Mouse (Mus musculus): ENCODE measurements at regions not wholly inside any gene's neighbourhood (a gene's known extent, or its start where the extent isn't known, plus 50 kb on each side); places are given as distances from the start of the nearest gene placed in this dataset.

DNA sequence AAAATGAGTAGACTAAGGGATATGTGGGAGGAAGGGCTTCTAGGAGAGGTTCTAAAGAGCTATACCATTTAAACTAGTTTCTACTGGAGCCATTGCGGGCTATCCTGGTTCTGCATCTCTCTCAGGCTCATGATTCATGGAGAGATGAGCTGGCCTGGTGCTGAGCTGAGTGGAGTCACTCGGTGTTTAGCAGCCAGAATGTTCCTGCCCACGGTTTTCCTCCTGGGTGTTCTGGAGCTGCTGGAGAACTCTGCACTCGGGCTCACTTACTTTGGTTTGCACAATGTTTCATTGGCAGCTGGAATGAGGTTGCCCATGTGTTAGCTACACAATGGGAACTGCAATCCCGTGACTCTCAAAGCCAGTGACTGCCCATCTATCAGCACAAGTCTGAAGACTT is 79.0 kb upstream of the Cox10 start:
- no peak for TF ChIP-seq CTCF (IDR thresholded peaks at IDR 0.05)
- no peak for TF ChIP-seq EP300 (IDR thresholded peaks at IDR 0.05)
